Mouse (Mus musculus) kidney, adult 18-20 months (tissue): ENCODE results near the gene Tmem202.
A peak's percentile ranks its signal among the peaks of the same experiment; 100 is the strongest.

Experiments
- DNase-seq: peaks from one replicate; pipeline ENCODE4 v3.0.0; 2021

The Tmem202 gene

GRCm38 (mm10) chr9:59531645-59532044 is 8.0 kb downstream of the Tmem202 start:
- no peak for DNase-seq

GRCm38 (mm10) chr9:59528274-59528673 is 11.4 kb downstream of the Tmem202 start:
- DNase-seq, result no peak

- no peak for DNase-seq
Observed at GRCm38 (mm10) chr9:59527580-59527979, 12.1 kb downstream of the Tmem202 start.

GRCm38 (mm10) chr9:59526727-59527126 is 12.9 kb downstream of the Tmem202 start:
- no peak for DNase-seq

GRCm38 (mm10) chr9:59522906-59523305 is 16.7 kb downstream of the Tmem202 start:
- DNase-seq, result peak; percentile 20

GRCm38 (mm10) chr9:59519396-59519795 is 20.3 kb downstream of the Tmem202 start:
- DNase-seq, result no peak

GRCm38 (mm10) chr9:59518976-59519375 is 20.7 kb downstream of the Tmem202 start:
- DNase-seq, result peak; percentile 53

- DNase-seq, result no peak
Observed at GRCm38 (mm10) chr9:59517127-59517526, 22.5 kb downstream of the Tmem202 start.

GRCm38 (mm10) chr9:59515069-59515468 is 24.6 kb downstream of the Tmem202 start:
- DNase-seq, result no peak

- DNase-seq, result no peak
Observed at GRCm38 (mm10) chr9:59512381-59512780, 27.3 kb downstream of the Tmem202 start.

GRCm38 (mm10) chr9:59508146-59508545 is 31.5 kb downstream of the Tmem202 start:
- DNase-seq, result no peak

GRCm38 (mm10) chr9:59487331-59487730 is 52.3 kb downstream of the Tmem202 start:
- DNase-seq, result no peak

GRCm38 (mm10) chr9:59486549-59487065 is 53.0 kb downstream of the Tmem202 start, which contains the start of gene Arih1:
TSS of gene Arih1 (minus strand) at chr9:59486618.
- peak; percentile 99 for DNase-seq

GRCm38 (mm10) chr9:59486076-59486518 is 53.5 kb downstream of the Tmem202 start:
- DNase-seq, result no peak

GRCm38 (mm10) chr9:59485511-59486075 is 54.1 kb downstream of the Tmem202 start:
- peak; percentile 83 for DNase-seq

- no peak for DNase-seq
Observed at GRCm38 (mm10) chr9:59484760-59485159, 54.9 kb downstream of the Tmem202 start.

GRCm38 (mm10) chr9:59482419-59482818 is 57.2 kb downstream of the Tmem202 start:
- peak; percentile 46 for DNase-seq

- no peak for DNase-seq
Observed at GRCm38 (mm10) chr9:59476617-59477016, 63.0 kb downstream of the Tmem202 start.

- DNase-seq, result no peak
Observed at GRCm38 (mm10) chr9:59474838-59475237, 64.8 kb downstream of the Tmem202 start.

GRCm38 (mm10) chr9:59473171-59473570 is 66.5 kb downstream of the Tmem202 start:
- DNase-seq, result no peak

GRCm38 (mm10) chr9:59469446-59469845 is 70.2 kb downstream of the Tmem202 start:
- no peak for DNase-seq
